In the genomic region with DNA sequence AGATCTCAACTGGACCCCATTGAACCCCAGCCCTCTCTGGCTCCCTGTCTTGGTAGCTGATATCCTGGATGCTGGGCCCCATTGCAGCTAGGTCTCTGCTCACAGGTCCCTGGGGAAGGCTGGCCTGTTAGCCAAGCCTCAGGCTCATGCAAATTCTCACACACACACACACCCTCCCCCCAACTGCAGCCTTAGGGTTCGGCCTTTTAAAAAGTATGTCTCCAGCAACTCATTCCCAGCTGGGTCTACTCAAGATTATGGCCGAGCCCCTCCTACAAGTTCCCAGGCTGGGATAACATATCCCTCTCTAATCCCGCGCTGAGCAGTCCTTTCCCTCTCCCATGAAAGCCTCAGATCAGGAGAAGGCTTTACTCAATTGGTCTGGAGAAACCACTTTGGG, we compare ENCODE assay signal across 20 mouse cellular contexts. TPM values are rescaled to one million over a fixed set of nuclear protein-coding genes. Genes with fewer than 3 reads are reported as not detected.
A peak's percentile ranks its signal among the peaks of the same experiment; 100 is the strongest.
DNase-seq lines count a peak whose midpoint lies in the region; ATAC-seq and TF ChIP-seq lines count a peak whose summit lies in the region.
"Had no signal": no experiment of that assay in that cellular context is flagged by ENCODE, and none has a peak within 500 bp of the region (broad histone marks: within the 10 kb centered on the region; RNA-seq: fewer than 3 reads in every experiment).

No protein-coding gene starts in this region.

- peaks cover 19% of the 10 kb centered on the region for H3K4me1 ChIP-seq in heart, embryonic 10.5 days
- no peaks in the 10 kb centered on the region for H3K4me1 ChIP-seq in kidney, postnatal 0 days (replicated peaks; ENCODE audit: insufficient read depth, low read length)
- peaks cover 8% of the 10 kb centered on the region; the same call in 1 of the 2 replicates for H3K4me1 ChIP-seq in intestine, embryonic 15.5 days (replicated peaks)
- no peaks in the 10 kb centered on the region for H3K4me1 ChIP-seq in stomach, embryonic 14.5 days (ENCODE audit: control insufficient read depth, insufficient read depth, low read length)
- H3K4me1 ChIP-seq: midbrain, embryonic 10.5 days; neural tube, embryonic 13.5 days had no signal

- H3K9ac ChIP-seq in kidney, postnatal 0 days (ENCODE audit: low read depth, low read length), result no peak overlapping the region
- no peak overlapping the region for H3K9ac ChIP-seq in intestine, embryonic 15.5 days
- H3K9ac ChIP-seq in stomach, embryonic 14.5 days (replicated peaks; ENCODE audit: low read depth, low read length), result no peak overlapping the region
- H3K9ac ChIP-seq: embryonic facial prominence, embryonic 12.5 days; heart, embryonic 13.5 days; liver, embryonic 13.5 days; neural tube, embryonic 13.5 days had no signal

- ATAC-seq in kidney, postnatal 0 days (replicated peaks; ENCODE audit: low FRiP score, low read depth), result no peak; the same call in 1 of the 2 replicates
- peak; percentile 60; the same call in 1 of the 2 replicates for ATAC-seq in intestine, embryonic 15.5 days
- ATAC-seq in stomach, embryonic 14.5 days (ENCODE audit: insufficient number of reproducible peaks, insufficient read depth, low FRiP score, low read depth), result peak; percentile 46; the same call in 1 of the 2 replicates
- ATAC-seq: hindbrain, postnatal 0 days had no signal

- intact Hi-C loops in heart, postnatal 25 days (cut with DNase I), result no loop called here

- H3K9me3 ChIP-seq in heart, embryonic 10.5 days, result no peaks in the 10 kb centered on the region
- H3K9me3 ChIP-seq in kidney, postnatal 0 days (replicated peaks; ENCODE audit: low read length), result no peaks in the 10 kb centered on the region
- no peaks in the 10 kb centered on the region for H3K9me3 ChIP-seq in intestine, embryonic 15.5 days
- H3K9me3 ChIP-seq in stomach, embryonic 14.5 days (ENCODE audit: control insufficient read depth, low read depth, low read length), result no peaks in the 10 kb centered on the region
- H3K9me3 ChIP-seq: embryonic facial prominence, embryonic 12.5 days; heart, embryonic 13.5 days; liver, embryonic 13.5 days; midbrain, embryonic 10.5 days; neural tube, embryonic 13.5 days had no signal

- no peak for DNase-seq in heart, embryonic 10.5 days (ENCODE audit: low spot score)
- DNase-seq in heart, postnatal 25 days (ENCODE audit: low spot score), result no peak
- DNase-seq in kidney, postnatal 0 days (ENCODE audit: low spot score), result peak; percentile 65
- DNase-seq in kidney, postnatal 36 days, result no peak
- no peak for DNase-seq in left cerebral cortex, adult 11 months (ENCODE audit: low spot score)
- DNase-seq: B cell, adult 2 months; cerebellum, adult 11 months; gastrocnemius, postnatal 10 days; liver, embryonic 13.5 days; lung, postnatal 36 days; right cerebral cortex, postnatal 4 days; thymus, postnatal 25 days had no signal

- no peak overlapping the region for H3K4me3 ChIP-seq in heart, embryonic 10.5 days
- H3K4me3 ChIP-seq in kidney, postnatal 0 days (replicated peaks; ENCODE audit: low read depth, low read length), result no peak overlapping the region
- no peak overlapping the region for H3K4me3 ChIP-seq in intestine, embryonic 15.5 days (replicated peaks)
- H3K4me3 ChIP-seq in stomach, embryonic 14.5 days (ENCODE audit: low read depth, low read length), result no peak overlapping the region
- H3K4me3 ChIP-seq: embryonic facial prominence, embryonic 12.5 days; heart, embryonic 13.5 days; liver, embryonic 13.5 days; midbrain, embryonic 10.5 days; neural tube, embryonic 13.5 days had no signal

- TF ChIP-seq CTCF in kidney, postnatal 0 days (IDR thresholded peaks at IDR 0.05; ENCODE audit: low read depth), result no peak

- H3K27ac ChIP-seq in heart, embryonic 10.5 days, result 0 out of 2 replicates have a peak overlapping the region, but pooled peaks have one; percentile 56
- no peak overlapping the region for H3K27ac ChIP-seq in kidney, postnatal 0 days
- H3K27ac ChIP-seq in intestine, embryonic 15.5 days, result no peak overlapping the region
- H3K27ac ChIP-seq in stomach, embryonic 14.5 days (ENCODE audit: low read length), result peak overlapping the region; percentile 4; the same call in 1 of the 2 replicates
- H3K27ac ChIP-seq: embryonic facial prominence, embryonic 12.5 days; hindbrain, postnatal 0 days; liver, embryonic 13.5 days; midbrain, embryonic 10.5 days; neural tube, embryonic 13.5 days had no signal

- H3K4me2 ChIP-seq in kidney, postnatal 0 days (ENCODE audit: low read length), result no peak overlapping the region
- no peak overlapping the region for H3K4me2 ChIP-seq in intestine, embryonic 15.5 days (replicated peaks)
- no peak overlapping the region for H3K4me2 ChIP-seq in stomach, embryonic 14.5 days (replicated peaks; ENCODE audit: low read depth, low read length)
- H3K4me2 ChIP-seq: embryonic facial prominence, embryonic 12.5 days; heart, embryonic 13.5 days; liver, embryonic 13.5 days; neural tube, embryonic 13.5 days had no signal

- H3K36me3 ChIP-seq in heart, embryonic 10.5 days, result no peaks in the 10 kb centered on the region
- no peaks in the 10 kb centered on the region for H3K36me3 ChIP-seq in kidney, postnatal 0 days (ENCODE audit: insufficient read depth, low read length)
- no peaks in the 10 kb centered on the region for H3K36me3 ChIP-seq in intestine, embryonic 15.5 days
- no peaks in the 10 kb centered on the region for H3K36me3 ChIP-seq in stomach, embryonic 14.5 days (ENCODE audit: control insufficient read depth, insufficient read depth, low read length)
- H3K36me3 ChIP-seq: embryonic facial prominence, embryonic 12.5 days; heart, embryonic 13.5 days; liver, embryonic 13.5 days; midbrain, embryonic 10.5 days; neural tube, embryonic 13.5 days had no signal

- no peaks in the 10 kb centered on the region for H3K27me3 ChIP-seq in heart, embryonic 10.5 days (ENCODE audit: insufficient read depth, poor library complexity, severe bottlenecking)
- no peaks in the 10 kb centered on the region for H3K27me3 ChIP-seq in kidney, postnatal 0 days (ENCODE audit: insufficient read depth, low read length)
- H3K27me3 ChIP-seq in intestine, embryonic 15.5 days (replicated peaks), result no peaks in the 10 kb centered on the region
- no peaks in the 10 kb centered on the region for H3K27me3 ChIP-seq in stomach, embryonic 14.5 days (ENCODE audit: control insufficient read depth, insufficient read depth, low read length)
- H3K27me3 ChIP-seq: embryonic facial prominence, embryonic 12.5 days; heart, embryonic 13.5 days; neural tube, embryonic 13.5 days had no signal

- 54% methylated on average over 4 of the region's 4 CpGs for WGBS in heart, embryonic 10.5 days
- 31% methylated on average over 4 of the region's 4 CpGs for WGBS in kidney, postnatal 0 days
- WGBS in intestine, embryonic 15.5 days, result 53% methylated on average over 4 of the region's 4 CpGs
- WGBS in stomach, embryonic 14.5 days, result 39% methylated on average over 4 of the region's 4 CpGs

RNA-seq across cellular contexts. Expression of gene Gm11172, which starts 8.7 kb away (rescaled TPM):
- polyA plus RNA-seq in heart, embryonic 10.5 days (2016; fragmentation: Nextera tagmentation; extraction: Ambion mirVana), result not detected in 2 replicates
- not detected for total RNA-seq in heart, postnatal 25 days (2021)
- not detected in 2 replicates for polyA plus RNA-seq in kidney, postnatal 0 days (2015; fragmentation: Nextera tagmentation; extraction: Ambion mirVana)
- not detected in 2 replicates for polyA plus RNA-seq in intestine, embryonic 15.5 days (2015; fragmentation: Nextera tagmentation; extraction: Ambion mirVana)
- not detected in 2 replicates for polyA plus RNA-seq in stomach, embryonic 14.5 days (2014; fragmentation: Nextera tagmentation; extraction: Ambion mirVana)
- total RNA-seq: gastrocnemius, postnatal 10 days; hindbrain, postnatal 0 days; monocyte, adult 5-6 weeks had no signal
- polyA plus RNA-seq: embryonic facial prominence, embryonic 12.5 days; heart, embryonic 13.5 days; hindbrain, postnatal 0 days; liver, embryonic 13.5 days; midbrain, embryonic 10.5 days; neural tube, embryonic 13.5 days had no signal

RNA-seq across cellular contexts. Expression of gene Rmi2, which starts 13.5 kb away (rescaled TPM):
- 3.7 and 4.1 TPM in 2 replicates for polyA plus RNA-seq in heart, embryonic 10.5 days (2016; fragmentation: Nextera tagmentation; extraction: Ambion mirVana)
- total RNA-seq in heart, postnatal 25 days (2021), result under 1 TPM; 0.56 to 0.62 TPM
- 1.6 and 2.5 TPM in 2 replicates for polyA plus RNA-seq in kidney, postnatal 0 days (2015; fragmentation: Nextera tagmentation; extraction: Ambion mirVana)
- polyA plus RNA-seq in intestine, embryonic 15.5 days (2015; fragmentation: Nextera tagmentation; extraction: Ambion mirVana), result 2.8 and 4.1 TPM in 2 replicates
- 4.6 and 5.1 TPM in 2 replicates for polyA plus RNA-seq in stomach, embryonic 14.5 days (2014; fragmentation: Nextera tagmentation; extraction: Ambion mirVana)
- total RNA-seq: monocyte, adult 5-6 weeks had no signal

RNA-seq across cellular contexts. Expression of gene Prm1, which starts 15.7 kb away (rescaled TPM):
- 0.36 TPM in 1 of 2 replicates, not detected in the other for polyA plus RNA-seq in heart, embryonic 10.5 days (2016; fragmentation: Nextera tagmentation; extraction: Ambion mirVana)
- total RNA-seq in heart, postnatal 25 days (2021), result not detected
- not detected in 2 replicates for polyA plus RNA-seq in kidney, postnatal 0 days (2015; fragmentation: Nextera tagmentation; extraction: Ambion mirVana)
- polyA plus RNA-seq in intestine, embryonic 15.5 days (2015; fragmentation: Nextera tagmentation; extraction: Ambion mirVana), result not detected in 2 replicates
- not detected in 2 replicates for polyA plus RNA-seq in stomach, embryonic 14.5 days (2014; fragmentation: Nextera tagmentation; extraction: Ambion mirVana)
- total RNA-seq: gastrocnemius, postnatal 10 days; hindbrain, postnatal 0 days had no signal
- polyA plus RNA-seq: embryonic facial prominence, embryonic 12.5 days; liver, embryonic 13.5 days; midbrain, embryonic 10.5 days had no signal

RNA-seq across cellular contexts. Expression of gene Prm2, which starts 25.5 kb away (rescaled TPM):
- not detected in 2 replicates for polyA plus RNA-seq in heart, embryonic 10.5 days (2016; fragmentation: Nextera tagmentation; extraction: Ambion mirVana)
- not detected for total RNA-seq in heart, postnatal 25 days (2021)
- polyA plus RNA-seq in kidney, postnatal 0 days (2015; fragmentation: Nextera tagmentation; extraction: Ambion mirVana), result not detected in 2 replicates
- not detected in 2 replicates for polyA plus RNA-seq in intestine, embryonic 15.5 days (2015; fragmentation: Nextera tagmentation; extraction: Ambion mirVana)
- not detected in 2 replicates for polyA plus RNA-seq in stomach, embryonic 14.5 days (2014; fragmentation: Nextera tagmentation; extraction: Ambion mirVana)
- total RNA-seq: gastrocnemius, postnatal 10 days; hindbrain, postnatal 0 days had no signal
- polyA plus RNA-seq: embryonic facial prominence, embryonic 12.5 days; heart, embryonic 13.5 days; hindbrain, postnatal 0 days; liver, embryonic 13.5 days; midbrain, embryonic 10.5 days; neural tube, embryonic 13.5 days had no signal

RNA-seq across cellular contexts. Expression of gene Prm3, which starts 30.7 kb away (rescaled TPM):
- polyA plus RNA-seq in heart, embryonic 10.5 days (2016; fragmentation: Nextera tagmentation; extraction: Ambion mirVana), result not detected in 2 replicates
- not detected for total RNA-seq in heart, postnatal 25 days (2021)
- not detected in 2 replicates for polyA plus RNA-seq in kidney, postnatal 0 days (2015; fragmentation: Nextera tagmentation; extraction: Ambion mirVana)
- polyA plus RNA-seq in intestine, embryonic 15.5 days (2015; fragmentation: Nextera tagmentation; extraction: Ambion mirVana), result not detected in 2 replicates
- not detected in 2 replicates for polyA plus RNA-seq in stomach, embryonic 14.5 days (2014; fragmentation: Nextera tagmentation; extraction: Ambion mirVana)
- total RNA-seq: gastrocnemius, postnatal 10 days; hindbrain, postnatal 0 days; monocyte, adult 5-6 weeks had no signal
- polyA plus RNA-seq: embryonic facial prominence, embryonic 12.5 days; heart, embryonic 13.5 days; hindbrain, postnatal 0 days; liver, embryonic 13.5 days; midbrain, embryonic 10.5 days; neural tube, embryonic 13.5 days had no signal

Comparison
In these comparisons a context has a peak if more than half of its experiments do, and no peak if none do; other contexts are left out.
1. H3K27ac ChIP-seq: peak in heart, embryonic 10.5 days (single experiment) and stomach, embryonic 14.5 days (single experiment); none in kidney, postnatal 0 days (single experiment) and intestine, embryonic 15.5 days (single experiment).